24 mouse cellular contexts compared by ENCODE assay signal in genomic region chr17:49223212-49223611, GRCm38 (mm10).
DNase-seq lines count a peak whose midpoint lies in the region; ATAC-seq lines count a peak whose summit lies in the region.
"Had no signal": no experiment of that assay in that cellular context is flagged by ENCODE, and none has a peak within 500 bp of the region (broad histone marks: within the 10 kb centered on the region; RNA-seq: fewer than 3 reads in every experiment).

No protein-coding gene starts in this region.

- H3K9me3 ChIP-seq in heart, embryonic 10.5 days: no peaks in the 10 kb centered on the region
- peaks cover 52% of the 10 kb centered on the region for H3K9me3 ChIP-seq in megakaryocyte, embryonic 14.5 days
- H3K9me3 ChIP-seq: embryonic facial prominence, embryonic 10.5 days; embryonic facial prominence, embryonic 12.5 days; forebrain, embryonic 13.5 days; forebrain, embryonic 15.5 days had no signal

- ATAC-seq in megakaryocyte, adult 5-6 weeks (ENCODE audit: poor library complexity, severe bottlenecking): no peak
- ATAC-seq: activated CD4-positive, CD25-positive, alpha-beta regulatory T cell, adult 4 months; CD4-positive, CD25-positive, alpha-beta regulatory T cell, adult 4 months; forebrain, embryonic 13.5 days; forebrain, embryonic 15.5 days; Patski had no signal

- H3K27me3 ChIP-seq in heart, embryonic 10.5 days (ENCODE audit: insufficient read depth, poor library complexity, severe bottlenecking): peaks cover 9% of the 10 kb centered on the region; the same call in 1 of the 2 replicates
- no peaks in the 10 kb centered on the region for H3K27me3 ChIP-seq in megakaryocyte, embryonic 14.5 days (replicated peaks)
- H3K27me3 ChIP-seq: CH12.LX; embryonic facial prominence, embryonic 12.5 days; forebrain, embryonic 13.5 days; forebrain, embryonic 15.5 days had no signal

- no peaks in the 10 kb centered on the region for H3K4me1 ChIP-seq in heart, embryonic 10.5 days
- H3K4me1 ChIP-seq in megakaryocyte, embryonic 14.5 days: no peaks in the 10 kb centered on the region
- H3K4me1 ChIP-seq: embryonic facial prominence, embryonic 10.5 days; embryonic facial prominence, embryonic 12.5 days had no signal

- H3K4me3 ChIP-seq in heart, embryonic 10.5 days: no peak overlapping the region
- H3K4me3 ChIP-seq in megakaryocyte, embryonic 14.5 days (replicated peaks): peak overlapping the region; percentile 64
- H3K4me3 ChIP-seq: embryonic facial prominence, embryonic 10.5 days; embryonic facial prominence, embryonic 12.5 days; forebrain, embryonic 13.5 days; forebrain, embryonic 15.5 days had no signal

- no peak overlapping the region for H3K27ac ChIP-seq in heart, embryonic 10.5 days
- H3K27ac ChIP-seq: embryonic facial prominence, embryonic 10.5 days; embryonic facial prominence, embryonic 12.5 days; forebrain, embryonic 13.5 days; forebrain, embryonic 15.5 days had no signal

- no peaks in the 10 kb centered on the region for H3K36me3 ChIP-seq in heart, embryonic 10.5 days
- no peaks in the 10 kb centered on the region for H3K36me3 ChIP-seq in megakaryocyte, embryonic 14.5 days (replicated peaks; ENCODE audit: low read length)
- H3K36me3 ChIP-seq: embryonic facial prominence, embryonic 10.5 days; embryonic facial prominence, embryonic 12.5 days; forebrain, embryonic 15.5 days; G1E had no signal

- peak; percentile 92 for DNase-seq in heart, adult 11 months
- DNase-seq in heart, embryonic 10.5 days (ENCODE audit: low spot score): no peak
- peak; percentile 11 for DNase-seq in testis, postnatal 14 days (ENCODE audit: low spot score)
- DNase-seq in testis, postnatal 10 days (ENCODE audit: low spot score): no peak
- DNase-seq: adrenal gland, adult 8-10 months; adrenal gland, postnatal 14 days; adrenal gland, postnatal 36 days; B cell, adult 2 months; cerebellum, adult 11-12 months; cerebellum, adult 2 months; cerebellum, adult 9-10 months; cerebellum, postnatal 10 days; cerebellum, postnatal 25 days had no signal

- 81% methylated on average over 7 of the region's 7 CpGs for WGBS in heart, embryonic 10.5 days

Comparison
In these comparisons a context has a peak if more than half of its experiments do, and no peak if none do; other contexts are left out.
1. DNase-seq: peak in heart, adult 11 months (single experiment) and testis, postnatal 14 days (single experiment); none in heart, embryonic 10.5 days (single experiment) and testis, postnatal 10 days (single experiment).